Mouse (Mus musculus) forebrain, embryonic 13.5 days (tissue): ENCODE results near the gene Celsr1. TPM values are rescaled to one million over a fixed set of nuclear protein-coding genes. Genes with fewer than 3 reads are reported as not detected.
"Not testable (repeated sequence)": the region's sequence is repeated elsewhere in the genome, so short reads cannot be mapped to it uniquely, and the experiment has no call there.

Experiments used
- ATAC-seq: fragments of 200-750 bp; cut with Nextera tagmentation; 2 replicates; pipeline ENCODE4 v1.8.0; 2017
- H3K27ac ChIP-seq: fragments of 300-500 bp; sonication (generic); 2 replicates; pipeline ENCODE4 v1.5.1; 2015; ENCODE audit warnings: inconsistent platforms, mild to moderate bottlenecking, moderate library complexity
- H3K27me3 ChIP-seq: fragments of 300-500 bp; sonication (generic); 2 replicates; pipeline ENCODE4 v1.6.1; 2015; ENCODE audit warnings: mild to moderate bottlenecking, inconsistent platforms
- H3K36me3 ChIP-seq: fragments of 300-500 bp; sonication (generic); 2 replicates; pipeline ENCODE4 v1.6.1; 2015; ENCODE audit warnings: mild to moderate bottlenecking, inconsistent platforms; ENCODE audit not compliant: poor library complexity, severe bottlenecking
- H3K4me1 ChIP-seq: fragments of 300-500 bp; sonication (generic); 2 replicates; pipeline ENCODE4 v1.6.1; 2015; ENCODE audit warnings: inconsistent platforms
- H3K4me2 ChIP-seq: fragments of 300-500 bp; sonication (generic); 2 replicates; pipeline ENCODE4 v1.6.1; 2015; ENCODE audit warnings: inconsistent platforms, mild to moderate bottlenecking, moderate library complexity
- H3K4me3 ChIP-seq: fragments of 300-500 bp; sonication (generic); 2 replicates; pipeline ENCODE4 v1.5.1; 2015; ENCODE audit warnings: mild to moderate bottlenecking, inconsistent platforms
- H3K9ac ChIP-seq: fragments of 300-500 bp; sonication (generic); 2 replicates; pipeline ENCODE4 v1.6.1; 2015; ENCODE audit warnings: mild to moderate bottlenecking, inconsistent platforms
- H3K9me3 ChIP-seq: fragments of 300-500 bp; sonication (generic); replicated peaks from 2 replicates; pipeline ENCODE4 v1.6.1; 2016; ENCODE audit warnings: inconsistent platforms
- WGBS: fragments of 180-500 bp; shearing (Covaris S2); methylation state at CpG from one replicate; pipeline ENCODE4 v1.1.7; 2015; 5-methylcytosine and 5-hydroxymethylcytosine counted together
- polyA plus RNA-seq: library from polyadenylated mRNA; unstranded; fragments of >200 nt; fragmentation: Nextera tagmentation; extraction: Ambion mirVana; gene quantifications from 2 replicates; pipeline ENCODE4 v1.2.1, GENCODE M21; 2015

Gene Celsr1
- polyA plus RNA-seq, 1 experiment from 2014 or later, result 6.6 TPM

DNA sequence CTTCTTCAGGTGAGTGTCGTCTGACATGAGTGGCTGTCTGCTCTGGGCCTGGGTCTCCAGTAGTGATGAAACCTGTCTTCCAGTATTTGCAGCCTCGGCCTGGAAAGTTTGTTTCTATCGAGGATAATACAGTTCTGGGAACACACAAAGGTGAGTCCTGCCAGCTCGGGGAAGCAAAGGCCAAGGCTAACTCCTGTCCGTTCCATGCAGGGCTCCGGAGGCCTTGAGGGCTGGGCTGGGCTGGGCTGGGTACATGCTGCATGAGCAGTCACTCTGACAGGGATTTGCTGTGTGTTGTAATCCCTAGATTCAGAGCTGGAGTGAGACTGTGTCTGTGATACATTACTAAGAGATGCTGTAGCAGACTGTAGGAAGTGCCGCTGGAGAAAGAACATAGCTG lies 139.7 kb downstream of the Celsr1 start:
- WGBS, result 92% methylated on average over 7 of the region's 7 CpGs
- Histone ChIP-seq H3K36me3 (peaks cover 83% of the 10 kb centered on the region), H3K4me1 (peaks cover 15% of the 10 kb centered on the region)

GRCm38 (mm10) chr15:85892498-85893118 lies 141.0 kb downstream of the Celsr1 start:
- H3K27me3 ChIP-seq, result no peaks in the 10 kb centered on the region
- H3K9me3 ChIP-seq, result no peaks in the 10 kb centered on the region
- peak; percentile 43; the same call in 1 of the 2 replicates for ATAC-seq
- peaks cover 15% of the 10 kb centered on the region for H3K4me1 ChIP-seq
- H3K36me3 ChIP-seq, result peaks cover 82% of the 10 kb centered on the region
- H3K27ac ChIP-seq, result peak overlapping the region; percentile 66
- no peak overlapping the region; the same call in 1 of the 2 replicates for H3K9ac ChIP-seq
- 75% methylated on average over 13 of the region's 13 CpGs for WGBS
- H3K4me2 ChIP-seq, result no peak overlapping the region
- no peak overlapping the region for H3K4me3 ChIP-seq

More for the DNA sequence above, 139.7 kb downstream of the Celsr1 start:
- ATAC-seq, result no peak
- Histone ChIP-seq H3K27me3 (no peaks in the 10 kb centered on the region), H3K9ac (no peak overlapping the region), H3K4me3 (no peak overlapping the region), H3K9me3 (no peaks in the 10 kb centered on the region), H3K27ac (no peak overlapping the region), H3K4me2 (no peak overlapping the region)

DNA sequence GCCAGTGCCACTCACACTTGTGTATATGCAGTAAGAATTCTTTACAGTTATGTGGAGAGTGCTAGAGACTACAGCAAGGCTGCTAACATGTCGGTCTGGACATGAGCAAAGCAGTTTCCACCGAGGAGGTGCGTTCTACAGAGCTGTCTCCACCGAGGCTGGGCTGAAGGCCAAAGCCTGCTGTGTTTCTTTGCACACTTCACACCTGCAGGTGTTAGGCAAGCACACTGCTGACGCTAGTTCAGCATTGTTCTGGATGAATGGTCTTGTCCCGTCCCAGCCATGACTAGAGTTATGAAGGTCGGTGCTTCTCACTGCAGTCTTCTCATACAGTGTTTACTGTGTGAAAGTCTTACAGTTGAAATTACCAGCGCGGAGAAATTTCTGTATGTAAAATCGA lies 141.6 kb downstream of the Celsr1 start:
- Histone ChIP-seq H3K9ac (no peak overlapping the region), H3K9me3 (no peaks in the 10 kb centered on the region), H3K36me3 (peaks cover 77% of the 10 kb centered on the region), H3K4me2 (no peak overlapping the region), H3K4me1 (peaks cover 15% of the 10 kb centered on the region), H3K27ac (peak overlapping the region; percentile 66; the same call in 1 of the 2 replicates), H3K4me3 (no peak overlapping the region), H3K27me3 (no peaks in the 10 kb centered on the region)
- no peak; the same call in 1 of the 2 replicates for ATAC-seq
- WGBS, result 63% methylated on average over 10 of the region's 10 CpGs

DNA sequence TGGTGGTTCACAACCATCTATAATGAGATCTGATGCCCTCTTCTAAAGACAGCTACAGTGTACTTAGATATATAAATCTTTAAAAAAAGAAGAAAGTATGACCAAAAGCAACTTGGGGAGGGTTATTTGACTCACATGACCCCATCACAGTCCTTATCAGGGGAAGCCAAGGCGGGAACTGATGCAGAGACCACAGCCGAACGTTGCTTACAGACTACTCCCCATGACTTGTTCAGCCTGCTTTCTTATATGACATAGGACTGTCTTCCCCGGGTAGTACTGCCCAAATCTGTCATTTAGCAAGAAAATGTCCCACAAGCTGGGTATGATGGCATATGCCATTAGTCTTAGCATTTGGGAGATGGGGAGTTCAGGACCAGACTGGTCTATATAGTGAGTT lies 144.3 kb downstream of the Celsr1 start:
- Histone ChIP-seq H3K4me3 (no peak overlapping the region), H3K4me1 (peaks cover 15% of the 10 kb centered on the region), H3K27ac (no peak overlapping the region), H3K36me3 (peaks cover 78% of the 10 kb centered on the region), H3K9me3 (no peaks in the 10 kb centered on the region), H3K27me3 (no peaks in the 10 kb centered on the region), H3K4me2 (no peak overlapping the region), H3K9ac (no peak overlapping the region)
- ATAC-seq, result no peak
- WGBS, result 89% methylated on average over 4 of the region's 4 CpGs

- Histone ChIP-seq H3K27me3 (no peaks in the 10 kb centered on the region), H3K4me2 (no peak overlapping the region), H3K27ac (no peak overlapping the region), H3K4me3 (no peak overlapping the region), H3K9me3 (no peaks in the 10 kb centered on the region), H3K9ac (no peak overlapping the region), H3K36me3 (peaks cover 70% of the 10 kb centered on the region), H3K4me1 (peaks cover 1% of the 10 kb centered on the region; the same call in 1 of the 2 replicates)
- no peak for ATAC-seq
- 80% methylated on average over 5 of the region's 5 CpGs for WGBS
Measured at GRCm38 (mm10) chr15:85885606-85886005, 148.0 kb downstream of the Celsr1 start.

DNA sequence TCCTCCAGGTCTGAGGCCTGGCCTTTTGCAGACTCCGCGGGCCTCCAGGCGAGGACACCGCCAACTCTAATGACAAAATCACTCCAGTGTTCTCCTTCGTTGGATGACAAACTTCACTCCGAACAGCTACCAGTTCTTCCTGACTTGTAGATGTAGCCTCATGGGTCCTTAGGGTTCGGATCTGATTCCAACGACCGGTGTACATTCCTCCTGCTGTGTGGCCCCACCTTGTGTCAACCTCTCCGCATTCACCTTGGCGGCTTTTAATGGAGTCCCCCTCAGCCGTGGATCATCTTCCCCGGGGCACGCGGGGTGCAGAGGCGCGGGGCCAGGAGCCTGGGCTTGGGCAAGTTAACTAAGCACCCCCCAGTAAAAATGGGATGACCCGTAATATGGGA lies 154.1 kb downstream of the Celsr1 start:
- H3K27ac ChIP-seq, result peak overlapping the region; percentile 65
- H3K9me3 ChIP-seq, result no peaks in the 10 kb centered on the region
- no peaks in the 10 kb centered on the region for H3K27me3 ChIP-seq
- peak overlapping the region; percentile 92 for H3K9ac ChIP-seq
- H3K4me3 ChIP-seq, result peak overlapping the region; percentile 79
- H3K4me2 ChIP-seq, result peak overlapping the region; percentile 97
- WGBS, result 2% methylated on average over 18 of the region's 18 CpGs
- peaks cover 51% of the 10 kb centered on the region for H3K36me3 ChIP-seq
- ATAC-seq, result peak; percentile 48
- peaks cover 22% of the 10 kb centered on the region for H3K4me1 ChIP-seq

DNA sequence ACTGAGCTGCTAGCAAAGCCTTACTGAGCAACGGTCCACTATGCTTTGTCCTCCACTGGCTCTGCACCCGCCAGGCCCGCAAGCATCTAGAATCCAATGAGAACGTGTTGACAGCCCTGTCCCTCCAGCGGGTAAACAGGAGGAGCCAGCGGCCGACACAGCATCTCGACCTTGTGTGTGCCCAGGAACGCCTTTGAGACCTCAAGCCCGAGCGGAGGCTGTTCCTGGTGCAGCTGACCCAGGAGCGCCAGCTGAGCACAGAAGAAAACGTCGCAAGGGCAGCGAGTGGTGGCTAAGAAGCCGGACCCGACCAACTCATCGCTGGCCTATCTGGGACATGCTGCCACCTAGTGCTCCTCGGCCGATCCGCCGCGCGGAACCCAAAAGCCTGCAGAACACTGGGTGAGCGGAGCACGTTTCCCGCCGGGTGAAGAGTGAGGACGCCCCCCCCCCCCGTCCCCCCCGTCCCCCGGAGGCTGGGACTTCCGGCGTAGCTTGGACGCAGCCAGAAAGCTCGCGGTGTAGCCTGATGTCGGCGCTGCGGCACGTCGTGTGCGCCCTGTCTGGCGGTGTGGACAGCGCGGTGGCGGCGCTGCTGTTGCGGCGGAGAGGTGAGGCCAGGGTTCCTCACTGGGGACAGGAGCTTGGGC lies 154.6 kb downstream of the Celsr1 start, which contains the start of gene Trmu:
Trmu (plus strand) TSS at position 465 of the 650 bp plus-strand sequence.
- Histone ChIP-seq H3K4me2 (peak within 1 kb of the TSS; percentile 97), H3K27ac (peak within 1 kb of the TSS; percentile 78), H3K27me3 (no peaks in the 10 kb centered on the region), H3K9ac (peak within 1 kb of the TSS; percentile 92), H3K36me3 (peaks cover 51% of the 10 kb centered on the region), H3K4me1 (peaks cover 22% of the 10 kb centered on the region), H3K4me3 (peak within 1 kb of the TSS; percentile 79), H3K9me3 (no peaks in the 10 kb centered on the region)
- peak; percentile 97 for ATAC-seq
- WGBS, result under 1% methylated on average over 48 of the region's 50 CpGs

DNA sequence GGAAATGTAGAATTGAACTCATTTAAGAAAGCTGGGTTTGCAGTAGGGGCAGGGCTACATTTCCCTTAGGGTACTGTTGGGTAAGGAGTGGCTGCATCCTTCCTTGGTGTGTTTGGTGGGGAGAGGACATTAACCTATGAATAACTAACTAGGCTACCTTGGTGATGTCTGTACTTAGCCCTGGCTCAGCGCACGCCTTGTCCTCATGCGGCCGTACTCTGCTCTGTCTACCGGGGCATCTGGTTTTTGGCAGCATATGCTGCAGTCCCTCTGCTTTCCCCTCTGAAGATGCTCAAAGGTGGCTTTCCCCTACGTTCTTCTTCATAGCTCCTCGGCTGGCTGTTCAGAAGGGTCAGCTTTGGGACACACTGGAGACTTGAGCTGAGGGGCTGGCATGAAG lies 156.2 kb downstream of the Celsr1 start:
- H3K36me3 ChIP-seq, result peaks cover 52% of the 10 kb centered on the region
- no peak overlapping the region for H3K4me3 ChIP-seq
- peaks cover 22% of the 10 kb centered on the region for H3K4me1 ChIP-seq
- H3K27ac ChIP-seq, result no peak overlapping the region
- 93% methylated on average over 7 of the region's 7 CpGs for WGBS
- H3K9me3 ChIP-seq, result no peaks in the 10 kb centered on the region
- H3K27me3 ChIP-seq, result no peaks in the 10 kb centered on the region
- H3K4me2 ChIP-seq, result no peak overlapping the region
- no peak for ATAC-seq
- no peak overlapping the region; the same call in 1 of the 2 replicates for H3K9ac ChIP-seq

- no peaks in the 10 kb centered on the region for H3K27me3 ChIP-seq
- 0 out of 2 replicates have a peak, but pooled peaks have one; percentile 27 for ATAC-seq
Measured at GRCm38 (mm10) chr15:85867696-85868095, 165.9 kb downstream of the Celsr1 start.

DNA sequence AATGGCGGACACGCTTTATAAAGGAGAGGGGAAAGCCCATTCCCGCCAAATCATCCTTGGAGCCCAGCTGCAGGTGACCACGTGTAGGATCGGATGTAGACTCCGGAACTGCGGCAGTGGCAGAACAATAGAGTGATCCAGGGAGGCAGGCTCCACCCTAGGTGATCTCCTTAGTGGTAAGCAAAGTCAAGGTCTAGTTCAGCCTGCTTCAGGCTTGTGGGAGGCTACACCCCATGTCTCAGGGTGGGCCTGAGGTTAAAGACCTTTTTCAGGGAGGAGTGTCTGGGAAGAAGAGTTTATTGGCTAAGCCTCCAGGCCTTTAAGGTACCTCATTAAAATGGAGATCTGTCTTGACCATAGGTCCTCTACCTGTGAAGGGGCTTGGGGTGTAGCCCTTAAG lies 167.7 kb downstream of the Celsr1 start:
- H3K4me2 ChIP-seq, H3K9ac ChIP-seq, H3K27me3 ChIP-seq, H3K4me3 ChIP-seq, ATAC-seq, H3K9me3 ChIP-seq, H3K4me1 ChIP-seq, H3K27ac ChIP-seq: not testable (repeated sequence)
- peaks cover 85% of the 10 kb centered on the region for H3K36me3 ChIP-seq
- 92% methylated on average over 7 of the region's 7 CpGs for WGBS

More at GRCm38 (mm10) chr15:85867696-85868095, 165.9 kb downstream of the Celsr1 start:
- Histone ChIP-seq H3K36me3 (peaks cover 94% of the 10 kb centered on the region), H3K9ac (no peak overlapping the region), H3K4me1 (no peaks in the 10 kb centered on the region), H3K27ac (no peak overlapping the region), H3K4me3 (no peak overlapping the region), H3K4me2 (no peak overlapping the region), H3K9me3 (no peaks in the 10 kb centered on the region)
- 54% methylated on average over 6 of the region's 6 CpGs for WGBS

DNA sequence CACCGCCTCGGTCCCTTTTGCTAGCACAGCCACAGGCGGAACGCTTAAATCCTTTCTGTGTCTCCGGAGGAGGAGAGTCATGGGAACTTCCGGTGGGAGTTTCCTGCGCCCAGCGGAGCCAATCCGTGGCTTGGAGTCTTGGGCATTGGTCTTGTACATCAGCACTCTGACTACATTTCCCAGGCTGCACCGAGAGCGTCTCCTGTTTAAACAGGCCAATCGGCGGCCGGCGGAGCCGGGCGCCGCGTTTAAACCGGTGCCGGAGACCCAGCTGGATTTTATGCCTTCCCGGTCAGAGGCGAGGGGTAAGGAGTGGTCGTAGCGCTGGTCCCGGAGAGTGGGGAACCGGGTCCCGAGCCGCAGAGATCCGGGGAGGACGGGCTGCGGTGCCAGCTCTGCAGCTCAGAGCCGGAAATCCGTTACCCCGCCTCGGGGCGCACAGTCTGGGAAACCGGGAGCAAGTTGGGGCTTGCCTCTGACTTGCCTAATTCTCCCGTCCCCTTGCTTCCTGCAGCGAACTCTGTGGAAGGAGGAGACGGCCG lies 174.0 kb downstream of the Celsr1 start, which contains the start of gene Gtse1:
Gtse1 (plus strand) TSS at position 256 of the 542 bp plus-strand sequence.
- under 1% methylated on average over 42 of the region's 42 CpGs for WGBS
- Histone ChIP-seq H3K9me3 (no peaks in the 10 kb centered on the region), H3K9ac (peak within 1 kb of the TSS; percentile 88), H3K27me3 (no peaks in the 10 kb centered on the region), H3K4me2 (peak within 1 kb of the TSS; percentile 90), H3K4me3 (peak within 1 kb of the TSS; percentile 82), H3K27ac (peak within 1 kb of the TSS; percentile 68), H3K36me3 (peaks cover 27% of the 10 kb centered on the region), H3K4me1 (peaks cover 28% of the 10 kb centered on the region)
- ATAC-seq, result peak; percentile 100

DNA sequence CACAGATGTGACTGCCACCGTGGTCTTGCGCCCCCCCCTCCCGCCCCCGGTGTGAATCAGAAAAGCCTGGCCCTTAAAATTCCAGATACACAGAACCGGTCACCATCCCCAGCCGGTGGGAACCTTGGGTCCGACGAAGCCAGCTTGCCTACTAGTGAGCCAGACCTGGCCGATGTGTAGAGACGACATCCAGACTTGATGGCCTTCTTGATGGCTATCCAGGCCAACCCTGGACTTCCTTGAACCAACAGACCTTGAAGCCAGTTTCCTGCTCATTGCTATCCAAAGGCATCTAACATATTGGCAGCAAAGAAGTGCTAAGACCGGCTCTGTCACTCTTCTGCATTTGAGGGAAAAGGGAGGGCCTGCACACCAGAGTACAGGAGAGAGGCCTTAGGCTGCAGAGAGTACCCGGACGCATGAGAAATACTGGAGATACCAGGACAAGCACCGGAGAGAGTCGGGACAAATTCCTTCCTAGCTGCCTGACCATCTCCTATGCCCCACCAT lies 174.5 kb downstream of the Celsr1 start:
- peaks cover 28% of the 10 kb centered on the region for H3K4me1 ChIP-seq
- H3K9me3 ChIP-seq, result no peaks in the 10 kb centered on the region
- no peak; the same call in none of the 2 replicates for ATAC-seq
- H3K4me3 ChIP-seq, result peak overlapping the region; percentile 82
- 9% methylated on average over 15 of the region's 15 CpGs for WGBS
- peak overlapping the region; percentile 68 for H3K27ac ChIP-seq
- H3K27me3 ChIP-seq, result no peaks in the 10 kb centered on the region
- H3K9ac ChIP-seq, result peak overlapping the region; percentile 88
- peaks cover 21% of the 10 kb centered on the region for H3K36me3 ChIP-seq
- peak overlapping the region; percentile 90 for H3K4me2 ChIP-seq
